Mouse (Mus musculus) brain, embryonic 18.5 days (tissue): ENCODE measurements around the gene Pramel3.
"Not testable (repeated sequence)": the region's sequence is repeated elsewhere in the genome, so short reads cannot be mapped to it uniquely, and the experiment has no call there.

ENCODE experiments used
- DNase-seq: peaks from one replicate; pipeline ENCODE4 v3.0.0-alpha.2; 2012; ENCODE audit warnings: low read depth, low spot score

The Pramel3 gene

GRCm38 (mm10) chrX:135302007-135302406 is at the start of gene Pramel3:
Gene Pramel3 (plus strand): TSS chrX:135302307.
- not testable (repeated sequence) for DNase-seq

GRCm38 (mm10) chrX:135360685-135361084 is 58.6 kb downstream of the Pramel3 start:
- not testable (repeated sequence) for DNase-seq

- DNase-seq = not testable (repeated sequence)
Observed at GRCm38 (mm10) chrX:135361943-135362342, 59.8 kb downstream of the Pramel3 start.
